Mouse (Mus musculus) 3T3-L1 (cell line): ENCODE data around the gene 1500009L16Rik.
A peak's percentile ranks its signal among the peaks of the same experiment; 100 is the strongest.

ENCODE experiments used
- DNase-seq: peaks from one replicate; pipeline ENCODE4 v3.0.0-alpha.2; 2015; ENCODE audit warnings: low read depth, low spot score

The 1500009L16Rik gene

DNA sequence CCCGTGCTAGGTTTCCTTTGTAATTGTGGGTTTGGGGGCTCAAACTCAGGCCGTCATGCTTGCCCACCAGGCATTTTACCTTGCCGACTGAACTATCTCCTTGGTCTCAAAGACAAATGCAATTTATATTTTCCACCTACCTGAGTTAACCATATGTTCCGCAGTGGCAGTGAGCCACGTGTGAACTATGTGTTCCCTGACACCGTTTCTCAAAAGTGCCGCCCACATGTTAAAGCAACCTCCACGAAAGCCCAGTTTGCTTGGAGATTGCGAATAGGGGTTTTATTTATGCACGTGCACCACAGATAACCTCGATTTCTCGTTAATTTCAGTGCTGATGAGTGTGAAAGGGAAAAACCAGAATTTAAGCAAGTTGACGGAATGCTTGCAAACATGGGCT, 36.1 kb downstream of the 1500009L16Rik start:
- DNase-seq = no peak

DNA sequence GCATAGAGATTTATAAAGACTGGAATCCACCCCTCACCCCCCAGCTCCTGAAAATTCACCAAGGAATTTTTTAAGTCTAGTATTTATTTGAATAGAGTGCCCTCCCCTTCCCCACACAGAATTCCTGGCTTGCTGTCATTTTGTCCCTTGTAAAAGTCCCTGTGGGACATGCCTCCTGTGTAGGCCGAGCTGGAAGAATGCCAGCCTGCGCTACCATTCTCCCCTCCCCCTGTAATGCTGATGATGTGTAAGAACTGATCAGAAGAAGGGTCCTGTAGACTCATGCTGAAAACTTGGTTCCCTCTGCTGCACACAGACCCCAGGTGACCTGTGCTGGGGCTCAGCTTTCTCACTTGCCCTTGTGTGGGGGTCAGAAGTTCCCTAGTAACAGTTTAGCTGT, 37.9 kb downstream of the 1500009L16Rik start:
- DNase-seq = no peak

GRCm38 (mm10) chr10:83763891-83764290, 41.2 kb downstream of the 1500009L16Rik start:
- DNase-seq = no peak

DNA sequence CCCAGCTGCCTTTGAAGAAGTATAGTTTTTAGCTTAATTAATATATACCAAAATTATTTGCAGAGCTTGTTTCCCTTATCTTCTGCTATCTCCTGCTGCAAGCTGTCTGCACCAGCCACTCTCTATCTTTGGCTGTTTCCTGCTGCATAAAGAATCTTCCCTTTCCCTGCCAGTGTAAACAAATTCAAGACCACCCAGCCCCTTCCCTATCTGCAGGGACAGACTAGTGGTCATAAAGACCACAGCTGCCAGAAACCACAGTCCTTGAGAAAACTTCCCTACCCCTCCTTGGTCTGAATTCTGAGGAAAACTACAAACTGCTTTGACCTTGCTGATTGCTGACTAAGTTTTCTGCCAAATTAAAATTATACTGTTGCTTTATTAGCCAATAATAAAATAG, 44.2 kb downstream of the 1500009L16Rik start:
- no peak for DNase-seq

- DNase-seq = peak; percentile 87
Measured at GRCm38 (mm10) chr10:83776272-83776878, 53.7 kb downstream of the 1500009L16Rik start.

- DNase-seq = no peak
Measured at GRCm38 (mm10) chr10:83777253-83777652, 54.6 kb downstream of the 1500009L16Rik start.

DNA sequence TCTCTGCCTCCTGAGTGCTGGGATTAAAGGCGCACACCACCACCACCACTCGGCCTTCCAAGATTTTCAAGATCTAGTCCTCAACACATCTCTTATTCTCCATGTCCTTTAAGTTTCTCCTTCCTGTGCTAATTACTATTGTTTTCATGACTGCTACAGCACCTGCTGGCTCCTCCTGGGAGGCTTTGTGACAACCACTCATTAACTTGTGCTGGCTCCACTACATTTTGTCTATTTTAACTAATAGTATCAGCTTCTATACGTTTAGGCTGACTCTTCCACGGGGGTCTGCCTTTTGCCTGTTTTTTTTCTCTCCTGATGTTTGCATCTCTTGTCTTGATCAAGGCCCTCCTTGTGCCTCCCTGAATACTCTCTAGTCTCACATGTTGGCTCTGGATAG, 59.2 kb downstream of the 1500009L16Rik start:
- DNase-seq = no peak

GRCm38 (mm10) chr10:83782371-83783120, 59.9 kb downstream of the 1500009L16Rik start:
- DNase-seq = no peak

- peak; percentile 25 for DNase-seq
Measured at GRCm38 (mm10) chr10:83785003-83785402, 62.3 kb downstream of the 1500009L16Rik start.

DNA sequence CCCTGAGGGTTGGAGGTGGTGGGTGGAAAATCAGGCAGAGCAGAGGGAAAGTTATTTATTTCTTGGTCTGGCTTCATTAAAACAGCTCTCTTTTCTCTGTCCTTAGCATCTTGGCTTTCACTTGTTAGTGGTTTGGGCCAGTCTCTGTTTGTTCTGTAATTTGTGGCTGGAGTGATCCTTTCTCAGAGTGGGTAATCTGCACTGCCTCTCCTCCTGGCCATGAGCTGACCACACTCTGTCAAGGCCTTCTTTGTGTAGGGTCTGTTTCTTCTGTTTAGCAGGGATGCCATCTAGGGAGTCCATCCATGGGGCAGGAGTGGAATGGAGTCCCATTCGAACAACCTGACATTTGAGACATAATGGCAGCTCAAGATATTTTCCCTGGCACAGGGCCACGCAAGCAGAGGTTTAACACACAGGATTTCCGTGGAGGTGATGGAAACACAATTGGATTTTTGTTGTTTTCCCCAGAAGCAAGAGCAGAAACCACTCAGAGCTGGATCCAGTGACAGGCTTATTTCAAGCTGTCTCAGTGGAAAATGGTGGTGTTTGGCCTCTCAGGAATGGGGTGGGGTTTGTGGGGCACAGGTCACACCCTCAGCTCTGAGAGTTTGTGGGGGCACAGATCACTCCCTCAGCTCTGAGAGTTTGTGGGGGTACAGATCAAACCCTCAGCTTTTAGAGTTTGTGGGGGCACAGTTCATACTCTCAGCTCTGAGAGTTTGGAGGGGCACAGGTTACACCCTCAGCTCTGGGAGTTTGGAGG, 63.1 kb downstream of the 1500009L16Rik start:
- DNase-seq = no peak

- DNase-seq = no peak
Measured at GRCm38 (mm10) chr10:83795088-83795487, 72.4 kb downstream of the 1500009L16Rik start.

- no peak for DNase-seq
Measured at GRCm38 (mm10) chr10:83795500-83795899, 72.8 kb downstream of the 1500009L16Rik start.

DNA sequence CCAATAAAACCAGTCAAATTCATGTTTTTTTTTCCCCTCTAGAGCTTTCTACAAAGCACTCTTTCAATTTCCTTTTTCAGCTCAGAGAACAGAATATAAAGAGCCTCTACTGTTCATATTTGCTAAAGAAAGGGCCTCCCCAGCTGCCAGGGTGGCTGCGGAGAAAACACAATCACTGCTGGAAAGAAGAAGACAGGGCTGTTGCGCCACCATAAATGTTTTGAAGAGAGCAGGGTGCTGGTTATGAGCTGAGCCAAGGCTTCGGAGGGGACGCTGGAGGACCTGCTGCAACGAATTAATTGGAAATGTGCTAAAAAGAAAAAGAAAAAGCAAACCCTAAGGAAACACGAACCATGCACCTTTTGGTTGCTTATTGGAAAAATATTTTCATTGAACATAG, 81.4 kb downstream of the 1500009L16Rik start:
- DNase-seq = no peak

- no peak for DNase-seq
Measured at GRCm38 (mm10) chr10:83805201-83805718, 82.6 kb downstream of the 1500009L16Rik start.

GRCm38 (mm10) chr10:83807251-83807650, 84.6 kb downstream of the 1500009L16Rik start:
- DNase-seq = no peak
